Mouse (Mus musculus): Measurements from ENCODE around the gene Agap2.

- TF ChIP-seq E2F4 (IDR thresholded peaks at IDR 0.05; ENCODE audit: insufficient replicate concordance, low read depth, low read length) (no peak), NRF1 (IDR thresholded peaks at IDR 0.05; ENCODE audit: low read depth, low read length) (no peak), CTCF (conservative IDR thresholded peaks at IDR 0.05 in 1 of 2, IDR thresholded peaks at IDR 0.05 in 1 of 2; ENCODE audit: low read depth in 2 of 2, low read length in 2 of 2) (no peak), USF1 (IDR thresholded peaks at IDR 0.05; ENCODE audit: low read depth, low read length) (no peak), GABPA (IDR thresholded peaks at IDR 0.05; ENCODE audit: insufficient replicate concordance, low read depth, low read length) (no peak)
Measured at GRCm38 (mm10) chr10:127059174-127059967, 15.7 kb upstream of the Agap2 start.

All from CH12.LX (cell line).